Mouse (Mus musculus) heart, postnatal 14 days (tissue): Measurements from ENCODE around the gene Arid4a. TPM values are rescaled to one million over a fixed set of nuclear protein-coding genes. Genes with fewer than 3 reads are reported as not detected.

Experiments
- DNase-seq, 2 experiments: peaks; one replicate each; pipeline ENCODE4 v3.0.0; 2021 to 2022
- intact Hi-C: fragments of 180-260 bp; cut with DNase I; formaldehyde crosslinking; loops from one replicate; pipeline ENCODE4 v1.15.1; 2025
- long read RNA-seq, 2 experiments: library from polyadenylated mRNA; stranded (forward); transcript quantifications; one replicate each; pipeline ENCODE4 v2.0.0; 2021
- total RNA-seq, 2 experiments: library from RNA; stranded (reverse); gene quantifications; 2 replicates each; pipeline ENCODE4 v1.2.3; 2021

Gene Arid4a
- total RNA-seq: 10 to 100 TPM; 16.9 TPM
- long read RNA-seq, experiment 1, full-length matches to known transcripts: 6 of 10 reads
- long read RNA-seq, experiment 1, partial matches to known transcripts: 3 of 10 reads
- long read RNA-seq, experiment 1, other reads (novel, unspliced or antisense): 1 of 10 reads
- long read RNA-seq, experiment 2, full-length matches to known transcripts: 1 of 8 reads
- long read RNA-seq, experiment 2, partial matches to known transcripts: 5 of 8 reads
- long read RNA-seq, experiment 2, other reads (novel, unspliced or antisense): 2 of 8 reads

GRCm38 (mm10) chr12:71015363-71016210 is at the start of gene Arid4a:
Arid4a (plus strand) TSS chr12:71015990.
- peak; percentile 96 for DNase-seq
- intact Hi-C loops: loop anchor here (2.0 to 5.0 kb wide), 2 partner anchors 37 to 47 kb away; no protein-coding TSS in a partner anchor

DNA sequence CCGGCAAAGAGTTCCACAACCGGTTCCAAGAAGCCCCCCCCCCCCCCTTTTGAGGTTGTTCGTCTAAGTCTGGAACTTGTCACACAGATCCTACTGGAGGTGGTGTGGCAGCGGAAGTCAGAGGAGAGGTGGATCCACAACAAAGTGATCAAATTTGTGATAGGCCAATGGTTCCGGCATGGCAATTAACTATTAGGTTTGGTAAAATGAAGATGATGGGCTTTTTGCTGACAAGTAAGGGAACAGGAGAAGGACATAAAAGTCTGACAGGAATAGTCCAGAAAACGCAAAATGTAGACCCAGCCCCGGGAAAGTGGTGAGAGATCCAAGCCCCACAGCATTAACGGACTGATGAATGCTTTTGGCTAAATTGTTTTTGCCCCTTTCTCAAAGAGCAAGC is 48.2 kb upstream of the Arid4a start:
- no peak for DNase-seq
- intact Hi-C loops: loop anchor here (5.0 kb wide), 1 partner anchor 85 kb away; no protein-coding TSS in a partner anchor

DNA sequence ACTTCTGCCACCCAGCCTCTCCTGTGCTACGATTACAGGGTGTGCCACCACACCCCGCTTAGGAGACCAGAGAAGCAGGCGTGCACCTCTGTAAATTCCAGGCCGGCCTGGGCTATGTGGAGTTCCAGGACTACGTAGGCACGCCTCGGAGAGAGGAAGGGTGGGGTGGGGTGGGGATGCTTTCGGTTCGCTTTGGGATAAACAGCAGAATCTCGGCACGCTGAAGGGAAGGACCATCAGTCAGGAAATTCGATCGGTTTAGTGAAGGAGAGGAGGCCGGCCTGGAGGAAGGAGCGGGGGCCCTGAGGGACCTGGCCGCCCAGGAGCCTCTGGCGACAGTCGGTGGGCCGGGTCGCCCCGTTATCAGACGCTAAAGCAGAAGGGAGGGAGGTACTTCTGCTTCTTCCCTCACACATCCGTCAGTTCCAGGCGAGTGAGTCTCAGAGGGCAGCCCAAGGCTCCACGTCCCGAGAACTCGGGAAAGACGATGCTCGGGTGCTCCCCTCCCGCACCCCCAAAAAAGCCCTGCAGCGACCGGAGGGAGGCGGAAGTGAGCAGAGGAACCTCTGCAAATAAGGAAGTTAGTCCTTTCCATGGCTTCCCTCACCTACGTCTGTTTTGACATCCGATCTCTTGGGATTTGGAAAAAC is 47.5 kb upstream of the Arid4a start:
- DNase-seq: peak; percentile 82 to 83
- intact Hi-C loops: loop anchor here (2.0 to 5.0 kb wide), 2 partner anchors 49 to 84 kb away; no protein-coding TSS in a partner anchor

DNA sequence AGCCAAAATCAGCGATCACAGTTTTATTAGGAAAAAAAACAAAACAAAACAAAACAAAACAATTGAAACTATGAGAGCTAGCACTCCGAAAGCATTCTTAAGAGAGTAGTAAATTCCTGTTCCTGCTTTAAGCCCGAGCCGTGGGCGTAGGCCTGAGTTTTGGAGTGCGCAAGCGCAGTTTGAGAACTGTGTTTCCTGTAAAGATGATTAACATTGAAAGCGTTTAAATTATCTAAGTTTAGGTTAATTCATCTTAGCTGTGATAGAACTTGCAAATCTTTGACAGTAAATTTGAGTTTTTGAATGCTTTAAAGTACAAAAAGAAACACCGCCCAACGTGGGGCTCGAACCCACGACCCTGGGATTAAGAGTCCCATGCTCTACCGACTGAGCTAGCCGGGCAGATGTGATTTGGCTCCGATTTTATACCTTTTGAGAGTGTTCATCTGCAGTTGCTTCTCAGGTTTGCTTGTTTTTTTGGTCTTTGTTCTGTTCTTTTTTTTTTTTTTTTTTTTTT is 46.9 kb upstream of the Arid4a start:
- DNase-seq: peak; percentile 82 to 88
- intact Hi-C loops: loop anchor here (2.0 to 5.0 kb wide), 2 partner anchors 48 to 83 kb away; no protein-coding TSS in a partner anchor

DNA sequence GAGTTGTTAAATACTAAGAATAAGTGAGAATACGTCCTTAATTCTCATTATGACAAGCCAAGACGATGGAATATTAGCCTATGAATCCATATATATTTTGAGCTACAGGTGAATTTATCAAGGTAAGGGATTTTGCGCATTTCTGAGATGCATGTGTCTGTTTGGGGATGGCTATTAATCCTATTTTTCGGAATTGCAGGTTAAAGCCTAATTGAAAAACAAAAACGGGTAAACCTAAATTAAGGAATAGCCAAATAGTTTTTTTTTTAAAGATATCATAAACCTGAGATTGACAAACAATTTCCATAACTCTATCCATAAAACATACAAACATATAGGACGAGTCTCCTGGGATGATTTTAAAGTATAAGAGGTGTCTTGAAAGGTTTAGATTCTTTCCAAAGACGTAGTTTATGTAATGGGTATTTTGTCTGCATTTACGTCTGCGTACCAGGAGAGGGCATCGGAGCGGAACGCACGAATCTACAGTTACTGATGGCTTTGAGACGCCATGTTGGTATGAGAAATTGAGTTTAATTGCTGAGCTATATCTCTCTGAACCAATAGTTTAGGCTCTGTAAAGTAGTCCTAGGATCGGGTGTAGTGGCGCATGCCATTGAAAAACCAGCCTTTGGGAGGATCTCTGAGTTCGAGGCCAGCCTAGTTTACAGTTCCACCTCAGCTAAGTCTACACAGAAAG is 46.2 kb upstream of the Arid4a start:
- peak; percentile 52 to 54 for DNase-seq

GRCm38 (mm10) chr12:70973831-70974230 is 42.0 kb upstream of the Arid4a start:
- intact Hi-C loops: loop anchor here (5.0 kb wide), 1 partner anchor 163 kb away; the partner anchor contains the start of genes 2700049A03Rik and Timm9
- no peak for DNase-seq

More for the DNA sequence above, 46.2 kb upstream of the Arid4a start:
- intact Hi-C loops: loop anchor here (2.0 to 5.0 kb wide), 3 partner anchors 47 to 168 kb away; partner anchors contain the start of genes 2700049A03Rik and Timm9

DNA sequence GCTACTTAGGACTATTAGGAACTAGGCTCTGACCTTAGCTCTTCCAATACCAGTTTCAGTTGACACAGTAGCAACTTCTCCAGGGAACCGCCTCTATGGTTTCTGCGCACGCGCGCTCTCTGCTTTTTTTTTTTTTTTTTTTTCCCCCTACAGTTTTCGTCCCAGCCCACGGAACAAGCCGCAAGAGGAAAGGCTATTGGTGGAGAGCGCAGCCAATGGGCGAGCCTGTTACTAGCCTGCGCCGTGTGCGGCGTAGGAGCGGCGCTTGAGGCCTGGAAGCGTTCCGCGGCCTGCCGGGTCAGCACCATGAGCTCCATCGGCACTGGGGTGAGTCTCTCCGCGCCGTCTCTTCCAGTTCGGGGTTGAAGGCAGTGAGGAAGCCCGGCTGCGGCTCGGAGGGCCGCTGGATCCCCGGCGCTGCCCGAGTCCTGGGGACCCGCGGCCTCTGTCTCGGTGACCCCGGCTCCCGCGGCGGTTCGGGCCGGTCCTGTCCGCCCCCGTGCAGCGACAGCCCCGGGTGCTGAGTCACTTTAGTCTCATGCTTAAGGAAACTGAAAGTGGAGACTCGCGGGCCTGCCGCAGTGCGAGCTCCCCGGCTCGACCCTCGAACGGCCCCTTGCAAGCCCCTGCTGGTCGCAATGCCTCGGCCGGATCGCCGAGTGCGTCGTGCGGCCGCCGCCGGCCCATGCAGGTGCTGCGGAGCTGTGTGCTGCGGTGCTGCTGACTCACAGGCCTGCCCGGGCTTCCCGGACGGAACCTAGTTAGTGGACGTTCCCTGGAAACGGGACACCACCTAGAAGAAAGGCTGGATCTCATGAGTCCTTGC is 41.1 kb upstream of the Arid4a start, which contains the start of gene Psma3:
Gene Psma3 (plus strand): TSS at position 181 of the 826 bp plus-strand sequence.
- DNase-seq: peak; percentile 89 to 91
- intact Hi-C loops: loop anchor here (5.0 kb wide), 1 partner anchor 163 kb away; the partner anchor contains the start of genes 2700049A03Rik and Timm9

- intact Hi-C loops: no loop called here
- DNase-seq: no peak
Measured at GRCm38 (mm10) chr12:70975406-70975805, 40.4 kb upstream of the Arid4a start.

DNA sequence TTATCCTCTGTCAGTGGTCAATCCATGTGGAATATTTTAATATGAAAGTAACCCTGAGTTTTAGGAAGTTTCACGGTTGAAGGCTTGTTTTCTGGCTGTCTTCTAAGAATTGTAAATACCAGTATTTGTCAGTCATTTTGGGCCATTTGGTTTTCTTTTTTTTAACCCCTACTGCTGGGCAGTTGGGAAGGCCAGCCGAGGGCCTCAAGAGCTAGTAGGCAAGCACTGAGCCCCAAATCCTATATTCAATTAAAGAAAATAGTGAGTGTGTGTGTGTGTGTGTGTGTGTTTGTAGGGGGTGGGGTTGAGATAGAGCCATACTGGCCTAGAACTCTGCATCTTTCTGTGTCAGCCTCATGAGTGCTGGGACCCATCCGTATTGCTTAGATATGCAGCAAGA is 39.9 kb upstream of the Arid4a start:
- DNase-seq: no peak
- intact Hi-C loops: no loop called here

DNA sequence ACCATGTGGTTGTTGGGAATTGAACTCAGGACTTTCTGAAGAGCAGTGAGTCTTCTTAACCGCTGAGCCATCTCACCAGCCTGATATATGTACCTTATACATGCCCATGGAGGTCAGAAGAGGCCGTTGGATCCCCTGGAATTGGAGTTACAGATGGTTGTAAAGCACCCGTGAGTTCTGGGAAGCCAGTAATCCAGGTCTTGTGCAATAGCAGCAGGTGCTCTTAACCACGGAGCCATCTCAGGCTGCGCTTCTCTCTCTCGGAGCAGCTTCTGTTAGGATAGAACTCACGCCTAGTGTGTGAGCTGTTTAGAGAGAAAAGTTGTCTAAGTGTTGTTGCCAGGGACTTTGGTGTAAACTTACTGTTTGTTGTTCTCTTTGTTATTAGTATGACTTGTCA is 37.4 kb upstream of the Arid4a start:
- DNase-seq: no peak
- intact Hi-C loops: no loop called here

DNA sequence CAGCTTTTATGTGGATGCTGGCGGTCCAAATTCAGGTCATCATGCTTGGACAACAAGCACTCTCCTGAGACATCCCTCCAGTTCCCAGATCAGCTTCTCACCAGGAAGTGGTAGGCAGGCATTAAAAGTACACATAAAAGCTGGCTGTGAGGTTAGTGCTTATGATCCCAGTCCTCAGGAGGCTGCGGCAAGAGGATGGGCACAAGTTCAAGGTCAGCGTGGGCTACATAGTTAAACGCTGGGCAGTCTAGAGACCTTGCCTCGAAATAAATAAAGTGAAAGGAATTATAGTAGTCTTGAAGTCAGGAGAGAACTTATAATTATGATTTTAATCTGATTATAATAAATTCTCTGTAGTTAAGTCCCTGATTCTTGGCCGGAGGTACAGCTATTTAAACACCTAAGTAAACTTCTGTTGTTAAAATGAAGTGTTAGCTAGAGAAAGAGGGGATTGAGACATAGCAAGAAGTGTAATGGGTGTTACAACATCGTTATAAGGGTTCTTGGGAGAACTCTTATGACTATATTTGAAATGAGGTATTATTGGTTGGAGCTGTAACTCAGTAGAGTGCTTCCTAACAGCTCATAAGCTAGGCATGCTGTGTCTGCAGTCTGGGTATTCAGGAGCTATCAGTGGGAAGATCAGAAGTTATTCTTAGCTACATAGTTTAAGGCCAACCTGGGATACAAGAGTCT is 30.8 kb upstream of the Arid4a start:
- DNase-seq: no peak
- intact Hi-C loops: no loop called here

GRCm38 (mm10) chr12:70997225-70997624 is 18.6 kb upstream of the Arid4a start:
- intact Hi-C loops: no loop called here
- no peak for DNase-seq

GRCm38 (mm10) chr12:70999423-70999903 is 16.3 kb upstream of the Arid4a start:
- intact Hi-C loops: no loop called here
- peak; percentile 43 to 58 for DNase-seq

DNA sequence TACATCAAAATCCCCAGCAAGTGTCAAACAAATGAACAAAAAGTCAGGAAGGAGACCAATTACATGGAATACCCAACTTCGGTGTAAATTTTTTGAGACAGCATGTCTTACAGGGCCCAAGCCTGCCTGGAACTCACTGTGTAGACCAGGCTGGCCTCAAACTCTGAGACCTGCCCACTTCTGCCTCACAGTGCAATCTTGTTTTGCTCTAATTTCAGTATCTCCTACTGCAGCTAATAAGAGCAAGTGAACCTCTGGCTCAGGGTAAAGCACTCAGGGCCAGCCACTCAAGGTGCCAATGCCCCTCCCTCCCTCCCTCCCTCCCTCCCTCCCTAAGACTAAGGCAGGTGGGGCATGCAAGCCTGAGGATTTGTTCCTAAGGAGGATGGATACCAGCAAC is 15.4 kb upstream of the Arid4a start:
- no peak for DNase-seq
- intact Hi-C loops: no loop called here

DNA sequence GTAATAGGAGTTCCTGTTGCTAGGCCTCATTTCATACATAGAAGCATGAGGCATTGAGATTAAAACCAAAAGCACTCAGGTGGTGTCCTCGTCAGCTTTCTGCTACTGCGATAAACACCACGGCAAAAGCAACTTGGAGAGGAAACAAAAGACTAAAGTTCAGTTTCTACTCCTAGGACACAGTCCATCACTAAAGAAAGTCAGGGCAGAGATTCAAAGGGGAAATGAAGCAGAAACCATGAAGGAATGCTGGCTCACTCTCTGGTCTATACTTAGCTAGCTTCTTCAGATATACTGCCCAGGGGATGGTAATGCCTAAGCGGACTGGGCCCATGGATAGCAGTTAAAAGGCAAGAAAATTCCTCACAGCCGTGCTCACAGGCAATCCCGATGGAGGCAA is 14.3 kb upstream of the Arid4a start:
- intact Hi-C loops: no loop called here
- DNase-seq: no peak

- intact Hi-C loops: no loop called here
Measured at GRCm38 (mm10) chr12:71003760-71004426, 11.9 kb upstream of the Arid4a start.

DNA sequence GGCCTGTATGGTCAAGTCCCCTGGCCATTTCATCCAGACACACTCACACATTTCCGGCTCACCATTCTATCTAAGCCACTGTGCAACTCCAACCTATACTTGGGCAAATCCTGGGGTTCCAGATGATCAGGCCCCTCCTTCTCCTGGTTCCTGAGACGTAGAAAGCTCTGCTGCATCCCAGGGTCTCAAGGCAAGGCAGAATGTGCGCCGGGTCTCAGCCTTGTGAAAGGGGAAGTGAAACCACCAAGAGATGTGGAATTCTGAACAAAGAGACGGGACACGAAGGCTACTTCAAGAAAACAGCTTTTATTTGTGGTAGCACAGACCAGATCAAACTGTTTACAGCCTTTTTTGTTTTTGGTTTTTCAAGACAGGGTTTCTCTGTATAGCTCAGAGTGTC is 9.6 kb upstream of the Arid4a start:
- intact Hi-C loops: no loop called here
- DNase-seq: no peak

More at GRCm38 (mm10) chr12:71003760-71004426, 11.9 kb upstream of the Arid4a start:
- no peak for DNase-seq
